9 mouse cellular contexts compared by ENCODE assay signal in the genomic region with DNA sequence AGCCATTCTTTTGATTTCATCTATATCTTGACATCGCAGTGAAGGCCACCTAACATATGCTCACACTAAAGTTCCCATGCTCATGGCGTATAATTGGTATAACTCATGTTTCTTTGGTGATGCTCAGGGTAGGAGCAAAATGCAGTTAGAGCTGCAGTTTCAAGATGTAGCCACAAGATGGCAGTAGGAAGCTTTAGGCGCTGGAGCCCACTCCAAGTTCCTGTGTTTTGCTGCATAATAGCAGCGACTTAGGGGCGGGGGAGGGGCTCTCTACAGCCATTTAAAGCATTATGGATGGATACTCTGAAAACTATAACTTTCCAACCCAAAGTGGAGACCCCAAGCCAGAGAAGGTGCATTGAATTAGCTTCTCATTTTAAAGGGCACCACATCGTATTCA. TPM values are rescaled to one million over a fixed set of nuclear protein-coding genes. Genes with fewer than 3 reads are reported as not detected.
DNase-seq lines count a peak whose midpoint lies in the region; ATAC-seq and TF ChIP-seq lines count a peak whose summit lies in the region.
"Had no signal": no experiment of that assay in that cellular context is flagged by ENCODE, and none has a peak within 500 bp of the region (broad histone marks: within the 10 kb centered on the region; RNA-seq: fewer than 3 reads in every experiment).

No protein-coding gene starts in this region.

- no peak for TF ChIP-seq POLR2A in liver, adult 2 months (IDR thresholded peaks at IDR 0.05; ENCODE audit: extremely low read depth, insufficient read depth, low read length)

- no peaks in the 10 kb centered on the region for H3K4me1 ChIP-seq in embryonic facial prominence, embryonic 14.5 days (ENCODE audit: control insufficient read depth, insufficient read depth, low read length)
- H3K4me1 ChIP-seq in liver, adult 2 months (ENCODE audit: control insufficient read depth, insufficient read depth, low read length): peaks cover 8% of the 10 kb centered on the region; the same call in 1 of the 2 replicates
- H3K4me1 ChIP-seq in neural tube, embryonic 12.5 days: no peaks in the 10 kb centered on the region

- H3K27ac ChIP-seq in embryonic facial prominence, embryonic 14.5 days (replicated peaks; ENCODE audit: low read depth, low read length): no peak overlapping the region
- no peak overlapping the region for H3K27ac ChIP-seq in liver, adult 2 months (replicated peaks; ENCODE audit: insufficient read depth, low read depth, low read length)
- H3K27ac ChIP-seq in neural tube, embryonic 12.5 days: no peak overlapping the region
- H3K27ac ChIP-seq: macrophage had no signal

- no peaks in the 10 kb centered on the region for H3K9me3 ChIP-seq in embryonic facial prominence, embryonic 14.5 days (ENCODE audit: control insufficient read depth, low read length)
- no peaks in the 10 kb centered on the region for H3K9me3 ChIP-seq in neural tube, embryonic 12.5 days

- WGBS in embryonic facial prominence, embryonic 14.5 days: 15% methylated on average over 6 of the region's 6 CpGs
- 17% methylated on average over 6 of the region's 6 CpGs for WGBS in liver, adult 2 months
- WGBS in neural tube, embryonic 12.5 days: 20% methylated on average over 6 of the region's 6 CpGs

- peak; percentile 12 for DNase-seq in gastrocnemius, postnatal 10 days
- DNase-seq in gastrocnemius, postnatal 14 days: no peak
- peak; percentile 38 for DNase-seq in Muller cell, postnatal 12 days (ENCODE audit: inconsistent ontology term)
- peak; percentile 67 for DNase-seq in embryonic facial prominence, embryonic 14.5 days (ENCODE audit: low spot score)
- DNase-seq in induced T-regulatory cell, adult 2 months (ENCODE audit: low read depth): peak; percentile 55
- DNase-seq in liver, adult 2 months (ENCODE audit: extremely low read depth, low read depth, low spot score): peak; percentile 37
- DNase-seq in thymus, postnatal 36 days: peak; percentile 5 to 6

- H3K9ac ChIP-seq in embryonic facial prominence, embryonic 14.5 days (ENCODE audit: low read depth, low read length): no peak overlapping the region
- no peak overlapping the region for H3K9ac ChIP-seq in liver, adult 2 months (ENCODE audit: low read depth, low read length)
- H3K9ac ChIP-seq in neural tube, embryonic 12.5 days: no peak overlapping the region

- H3K36me3 ChIP-seq in embryonic facial prominence, embryonic 14.5 days (ENCODE audit: control insufficient read depth, insufficient read depth, low read length): no peaks in the 10 kb centered on the region
- H3K36me3 ChIP-seq in liver, adult 2 months (ENCODE audit: control insufficient read depth, insufficient read depth, low read length): no peaks in the 10 kb centered on the region
- no peaks in the 10 kb centered on the region for H3K36me3 ChIP-seq in neural tube, embryonic 12.5 days

- H3K27me3 ChIP-seq in embryonic facial prominence, embryonic 14.5 days (replicated peaks; ENCODE audit: control insufficient read depth, insufficient read depth, low read length): no peaks in the 10 kb centered on the region
- H3K27me3 ChIP-seq in liver, adult 2 months (ENCODE audit: control insufficient read depth, insufficient read depth, low read length): no peaks in the 10 kb centered on the region
- H3K27me3 ChIP-seq in neural tube, embryonic 12.5 days (replicated peaks): no peaks in the 10 kb centered on the region

- intact Hi-C loops in gastrocnemius, postnatal 14 days (cut with DNase I; ENCODE audit: low total_unique reads): no loop called here

- H3K4me3 ChIP-seq in embryonic facial prominence, embryonic 14.5 days (ENCODE audit: low read depth, low read length): no peak overlapping the region
- H3K4me3 ChIP-seq in liver, adult 2 months (ENCODE audit: insufficient read depth, low read depth, low read length): no peak overlapping the region
- H3K4me3 ChIP-seq in neural tube, embryonic 12.5 days: no peak overlapping the region

- no peak overlapping the region for H3K4me2 ChIP-seq in embryonic facial prominence, embryonic 14.5 days (ENCODE audit: low read depth, low read length)
- H3K4me2 ChIP-seq in neural tube, embryonic 12.5 days (replicated peaks): no peak overlapping the region

- H3K79me2 ChIP-seq in liver, adult 2 months (ENCODE audit: control insufficient read depth, insufficient read depth, low read length): no peaks in the 10 kb centered on the region

- peak; percentile 71 for TF ChIP-seq CTCF in liver, adult 2 months (IDR thresholded peaks at IDR 0.05; ENCODE audit: low read depth, low read length)

- ATAC-seq in embryonic facial prominence, embryonic 14.5 days (ENCODE audit: low read depth): peak; percentile 57; the same call in 1 of the 2 replicates
- peak; percentile 17; the same call in 1 of the 2 replicates for ATAC-seq in neural tube, embryonic 12.5 days (ENCODE audit: low FRiP score, low read depth)

RNA-seq across cellular contexts. Expression of a gene that starts 16.4 kb away (rescaled TPM):
- total RNA-seq in gastrocnemius, postnatal 10 days (2021): not detected
- not detected for total RNA-seq in gastrocnemius, postnatal 14 days (2021)
- polyA plus RNA-seq in embryonic facial prominence, embryonic 14.5 days (2014; fragmentation: Nextera tagmentation; extraction: Ambion mirVana): 8.9 and 9.6 TPM in 2 replicates
- total RNA-seq in liver, adult 2 months (2014; rRNA removed): not detected in 2 replicates
- polyA plus RNA-seq in liver, adult 2 months (2012; rRNA removed): not detected in 2 replicates
- not detected in 2 replicates for polyA plus RNA-seq in neural tube, embryonic 12.5 days (2016; fragmentation: Nextera tagmentation; extraction: Ambion mirVana)
- polyA plus RNA-seq: macrophage had no signal

RNA-seq across cellular contexts. Expression of a gene that starts 47.1 kb away (rescaled TPM):
- 10 to 100 TPM; 18.0 to 18.3 TPM for total RNA-seq in gastrocnemius, postnatal 10 days (2021)
- 10 to 100 TPM; 14.2 to 15.2 TPM for total RNA-seq in gastrocnemius, postnatal 14 days (2021)
- 65.3 and 82.7 TPM in 2 replicates for polyA plus RNA-seq in embryonic facial prominence, embryonic 14.5 days (2014; fragmentation: Nextera tagmentation; extraction: Ambion mirVana)
- 11.8 and 13.6 TPM in 2 replicates for total RNA-seq in liver, adult 2 months (2014; rRNA removed)
- 6.0 and 7.2 TPM in 2 replicates for polyA plus RNA-seq in liver, adult 2 months (2012; rRNA removed)
- polyA plus RNA-seq in neural tube, embryonic 12.5 days (2016; fragmentation: Nextera tagmentation; extraction: Ambion mirVana): 81.3 and 86.5 TPM in 2 replicates
